Mouse (Mus musculus) thymus, postnatal 10 days (tissue): ENCODE measurements around the gene Snorc.
A peak's percentile ranks its signal among the peaks of the same experiment; 100 is the strongest.
"Not testable (repeated sequence)": the region's sequence is repeated elsewhere in the genome, so short reads cannot be mapped to it uniquely, and the experiment has no call there.

Experiments used
- DNase-seq, 2 experiments: peaks; one replicate each; pipeline ENCODE4 v3.0.0; 2021; ENCODE audit warnings: low spot score in 2 of 2

The Snorc gene

GRCm38 (mm10) chr1:87469971-87470370, at the start of gene Snorc:
Gene Snorc (plus strand): TSS chr1:87470271.
- not testable (repeated sequence) for DNase-seq

- no peak for DNase-seq
Observed at GRCm38 (mm10) chr1:87435125-87435524, 34.9 kb upstream of the Snorc start.

DNA sequence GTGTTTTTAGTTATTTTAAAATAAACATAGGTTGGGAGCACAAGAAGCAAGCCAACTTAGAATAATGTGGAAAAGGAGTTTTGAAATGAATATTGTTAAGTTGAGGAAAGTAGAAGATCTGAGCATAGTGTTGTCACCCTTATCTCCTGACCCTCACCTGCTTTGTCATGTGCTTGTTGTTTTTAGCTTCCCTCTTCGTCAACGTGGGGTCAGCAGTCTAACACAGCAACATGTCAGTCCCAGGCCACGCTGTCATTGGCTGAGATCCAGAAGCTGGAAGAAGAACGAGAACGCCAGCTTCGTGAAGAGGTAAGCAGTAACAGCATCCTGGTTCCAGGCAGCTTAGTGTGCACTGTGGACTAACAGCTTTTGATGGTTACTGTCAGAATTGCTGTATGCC, 33.5 kb upstream of the Snorc start:
- no peak for DNase-seq

GRCm38 (mm10) chr1:87447183-87448104, 22.6 kb upstream of the Snorc start:
- peak in 1 of 2 experiments; percentile 69 for DNase-seq

- no peak for DNase-seq
Observed at GRCm38 (mm10) chr1:87449432-87449831, 20.6 kb upstream of the Snorc start.

GRCm38 (mm10) chr1:87456425-87456824, 13.6 kb upstream of the Snorc start:
- DNase-seq: no peak

DNA sequence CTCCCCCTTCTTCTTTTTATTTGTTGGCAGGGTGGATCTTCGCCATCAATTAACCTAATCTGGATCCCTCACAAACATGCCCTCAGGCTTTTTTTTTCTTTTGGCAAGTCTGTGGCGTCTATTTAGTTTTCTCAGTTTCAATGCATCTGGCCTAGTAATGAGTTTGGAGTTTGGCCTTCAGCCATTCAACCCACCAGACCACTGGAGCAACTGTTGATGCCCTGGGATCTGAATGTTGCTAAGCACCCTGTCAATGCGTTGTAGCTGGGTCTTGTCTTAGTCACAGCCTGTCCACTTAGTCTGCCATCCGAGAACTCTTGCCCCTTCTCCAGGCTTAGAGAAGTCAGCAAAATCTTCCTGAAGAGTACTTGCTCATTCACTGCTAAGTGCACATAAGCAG, 12.0 kb upstream of the Snorc start:
- no peak for DNase-seq

DNA sequence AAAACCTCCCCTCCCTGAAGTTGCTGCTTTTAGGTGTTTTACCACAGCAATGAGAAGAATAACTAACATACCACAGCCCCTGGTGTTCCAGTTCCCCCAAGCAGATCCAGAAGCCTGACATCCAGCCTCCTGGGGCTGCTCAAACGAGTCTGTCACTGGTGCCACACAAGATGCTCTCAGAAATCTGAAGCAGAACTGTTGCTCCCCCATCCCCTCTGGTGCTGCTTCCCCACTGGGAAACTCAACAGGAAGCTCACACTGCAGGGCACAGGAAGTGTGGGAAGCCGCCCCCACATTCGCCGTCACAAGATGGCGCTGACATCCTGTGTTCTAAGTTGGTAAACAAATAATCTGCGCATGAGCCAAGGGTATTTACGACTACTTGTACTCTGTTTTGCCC, 10.2 kb upstream of the Snorc start:
- not testable (repeated sequence) for DNase-seq

DNA sequence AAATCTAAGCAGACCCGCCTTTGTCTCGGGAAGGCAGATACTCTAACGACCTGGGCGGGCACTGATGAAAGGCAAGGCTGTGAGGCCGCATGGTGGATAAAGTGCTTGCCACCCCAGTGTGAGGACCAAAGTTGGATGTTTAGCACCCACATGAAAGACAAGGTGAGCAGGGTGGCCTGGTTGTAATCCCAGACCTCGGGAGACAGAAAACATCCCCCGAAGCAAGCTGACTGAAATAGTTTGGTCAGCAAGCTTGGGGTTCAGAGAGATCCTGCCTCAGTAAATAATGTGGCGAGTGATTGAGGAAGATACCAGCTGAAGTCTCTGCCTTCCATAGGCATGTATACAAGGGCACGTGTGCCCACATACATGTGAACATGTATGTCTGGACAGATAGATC, 2.6 kb upstream of the Snorc start:
- DNase-seq: no peak

GRCm38 (mm10) chr1:87468321-87468720, 1.8 kb upstream of the Snorc start:
- DNase-seq: no peak

DNA sequence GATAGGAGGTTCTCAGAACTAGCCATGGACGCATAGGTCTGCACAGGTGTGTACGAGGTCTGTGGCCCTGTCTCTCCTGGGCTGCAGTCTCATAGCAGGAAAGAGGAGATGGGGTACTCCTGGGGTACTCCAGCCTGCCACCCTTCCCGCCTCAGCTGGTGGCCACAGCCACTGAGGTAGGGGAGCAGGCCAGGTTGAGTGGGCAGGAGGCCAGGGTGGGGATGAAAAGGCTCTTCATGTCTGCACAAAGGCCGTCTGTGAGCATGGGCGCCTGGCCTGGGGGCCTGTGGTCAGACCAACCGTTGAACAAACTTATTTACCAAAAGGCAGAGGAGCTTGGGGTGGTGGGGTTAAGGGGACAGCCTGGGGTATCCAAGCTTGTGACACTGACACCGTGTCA, 1.8 kb downstream of the Snorc start:
- no peak for DNase-seq

GRCm38 (mm10) chr1:87472576-87472975, 2.5 kb downstream of the Snorc start:
- DNase-seq: no peak

GRCm38 (mm10) chr1:87475076-87475895, 5.2 kb downstream of the Snorc start:
- no peak for DNase-seq

GRCm38 (mm10) chr1:87482546-87482945, 12.5 kb downstream of the Snorc start:
- no peak for DNase-seq

DNA sequence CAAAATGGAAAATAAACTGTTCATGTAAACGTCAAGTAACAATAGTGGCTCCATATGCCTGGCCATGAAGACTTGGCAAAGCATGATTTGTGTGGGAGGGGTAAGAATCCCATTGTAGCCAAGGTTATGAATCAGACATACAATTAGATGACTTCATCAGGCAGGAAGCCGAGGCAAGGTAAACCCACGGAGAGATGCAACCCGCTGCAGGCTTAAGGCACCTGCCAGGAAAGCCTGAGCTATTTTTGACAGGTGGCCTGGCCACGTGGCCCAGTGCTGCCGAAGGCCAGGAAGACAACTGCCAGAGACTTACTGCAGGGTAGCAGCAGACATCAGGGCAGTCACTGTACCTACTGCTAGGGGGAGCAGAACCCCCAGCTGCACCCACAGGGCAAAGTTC, 16.3 kb downstream of the Snorc start:
- peak; percentile 16 to 25 for DNase-seq

GRCm38 (mm10) chr1:87492285-87492684, 22.2 kb downstream of the Snorc start:
- no peak for DNase-seq

- DNase-seq: no peak
Observed at GRCm38 (mm10) chr1:87493542-87493941, 23.5 kb downstream of the Snorc start.

DNA sequence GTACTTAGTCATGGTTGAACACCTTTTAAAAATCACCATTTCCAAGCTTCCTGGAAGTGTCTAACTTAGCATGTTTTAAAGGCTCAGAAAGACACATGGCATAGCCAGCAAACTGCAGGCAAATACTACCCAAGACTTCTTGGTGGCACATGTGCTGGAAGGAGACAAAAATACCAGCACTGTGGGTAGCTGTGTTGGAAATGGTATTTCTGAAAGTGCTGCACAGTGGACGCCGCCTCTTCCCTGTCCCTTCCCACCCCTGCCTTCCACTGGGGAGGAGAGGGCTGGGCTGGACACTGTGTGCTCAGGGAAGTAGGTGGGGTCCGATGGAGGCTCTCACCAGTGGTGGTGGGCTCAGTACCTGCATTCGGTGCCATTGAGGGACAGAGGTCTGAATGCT, 35.5 kb downstream of the Snorc start:
- DNase-seq: no peak

DNA sequence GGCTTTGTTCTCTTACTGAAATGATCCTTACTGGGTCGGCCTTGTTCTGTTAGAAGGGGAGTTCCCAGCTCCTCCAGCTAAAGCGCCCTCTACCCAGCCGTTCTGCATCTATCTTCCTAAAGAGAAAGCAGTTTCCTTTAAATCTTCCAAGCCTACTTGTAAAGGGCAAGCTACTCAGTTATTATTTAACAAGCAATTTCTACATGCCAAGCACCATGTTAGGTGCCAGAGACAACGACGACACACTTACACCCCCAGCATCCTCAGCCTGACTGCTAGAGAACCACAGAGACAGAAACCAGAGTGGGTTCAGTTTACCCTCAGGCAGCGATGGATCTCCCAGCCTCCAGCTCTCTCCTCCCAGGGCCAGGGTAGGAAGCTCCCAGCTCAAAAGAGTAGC, 37.8 kb downstream of the Snorc start:
- DNase-seq: no peak

DNA sequence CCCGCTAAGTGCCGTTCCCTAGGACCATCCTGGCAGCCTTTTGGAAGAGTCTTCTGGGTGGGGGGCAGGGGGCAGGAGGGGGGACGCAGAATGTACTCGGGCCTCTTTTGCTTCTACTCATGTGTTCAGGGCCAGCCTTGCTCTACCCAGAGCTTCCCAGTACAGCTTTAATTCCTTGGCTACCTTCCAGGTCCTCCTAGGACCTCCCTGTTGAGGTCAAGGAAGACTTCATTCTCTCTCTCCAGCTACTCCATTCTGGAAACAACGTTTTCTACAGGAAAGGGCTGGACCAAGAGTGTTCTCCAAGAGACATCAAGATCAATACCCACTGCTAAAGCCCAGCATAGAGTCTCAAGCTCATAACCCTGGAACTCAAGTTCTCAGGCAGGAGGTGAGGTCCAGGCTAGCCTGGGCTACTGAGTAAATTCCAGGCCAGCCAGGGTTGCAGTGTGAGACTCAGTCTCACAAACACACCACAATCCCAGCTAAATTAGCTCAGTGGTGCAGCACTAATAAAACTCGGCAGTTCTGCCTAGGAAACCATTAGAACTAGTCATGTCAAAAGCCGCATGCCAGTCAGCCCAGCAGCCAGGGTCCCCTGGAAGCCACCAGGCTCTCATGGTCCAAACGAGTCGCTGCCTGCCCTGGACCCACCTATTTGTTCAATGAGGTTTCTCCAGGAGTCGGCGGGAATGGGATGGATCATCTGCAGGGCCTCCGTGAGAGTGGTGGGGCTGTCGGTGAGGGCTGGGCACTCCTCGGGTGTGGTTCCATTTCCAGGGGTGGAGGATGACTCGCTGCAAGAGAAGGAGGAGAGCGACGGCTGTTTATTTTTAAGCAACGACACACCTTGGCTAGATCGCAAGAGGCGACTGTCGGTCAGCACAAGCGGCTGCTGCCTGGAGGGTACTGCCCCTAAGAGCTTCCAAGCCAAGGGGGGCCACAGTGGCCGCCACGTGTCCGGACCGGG, 38.8 kb downstream of the Snorc start:
- DNase-seq: no peak

GRCm38 (mm10) chr1:87509561-87510165, 39.6 kb downstream of the Snorc start, which contains the start of gene Neu2:
Gene Neu2 (plus strand): TSS chr1:87509889.
- no peak for DNase-seq
